Mouse (Mus musculus) Patski (cell line): Measurements from ENCODE around the gene Arl14ep. TPM values are rescaled to one million over a fixed set of nuclear protein-coding genes. Genes with fewer than 3 reads are reported as not detected.

ENCODE experiments used
- ATAC-seq: fragments of 100-300 bp; one replicate; pipeline ENCODE4 v1.8.0; 2021
- CTCF ChIA-PET: fragments of 350-600 bp; sonication (Branson Sonifier 250); formaldehyde crosslinking; loops from one replicate; lab custom pipeline; 2022; ENCODE audit warnings: inconsistent platforms; lab: Charles Lee
- POLR2A ChIA-PET: fragments of 350-600 bp; sonication (Branson Sonifier 250); formaldehyde crosslinking; loops from one replicate; lab custom pipeline; 2022; ENCODE audit warnings: antibody characterized with exemption, inconsistent platforms; lab: Charles Lee
- DNase-seq: peaks from one replicate; pipeline ENCODE4 v3.0.0-alpha.2; 2011; ENCODE audit warnings: low read depth, low spot score
- H3K27me3 ChIP-seq: fragments of 371-371 bp; one replicate; pipeline ENCODE4 v1.5.1; 2021
- CTCF ChIP-seq: fragments of 100-300 bp; IDR thresholded peaks from one replicate; pipeline ENCODE4 v1.5.1; 2021
- in situ Hi-C: fragments of 300-500 bp; cut with MboI; formaldehyde crosslinking; loops from 3 replicates; pipeline ENCODE4 v1.11.1; 2018; ENCODE audit warnings: low pct_unique_long_range_greater_than_20kb, mixed read lengths
- polyA plus RNA-seq: library from polyadenylated mRNA; unstranded; gene quantifications from one replicate; pipeline ENCODE4 v1.2.3, GENCODE M21; 2021

Arl14ep gene
- polyA plus RNA-seq, 1 experiment from 2014 or later = 36.8 TPM

DNA sequence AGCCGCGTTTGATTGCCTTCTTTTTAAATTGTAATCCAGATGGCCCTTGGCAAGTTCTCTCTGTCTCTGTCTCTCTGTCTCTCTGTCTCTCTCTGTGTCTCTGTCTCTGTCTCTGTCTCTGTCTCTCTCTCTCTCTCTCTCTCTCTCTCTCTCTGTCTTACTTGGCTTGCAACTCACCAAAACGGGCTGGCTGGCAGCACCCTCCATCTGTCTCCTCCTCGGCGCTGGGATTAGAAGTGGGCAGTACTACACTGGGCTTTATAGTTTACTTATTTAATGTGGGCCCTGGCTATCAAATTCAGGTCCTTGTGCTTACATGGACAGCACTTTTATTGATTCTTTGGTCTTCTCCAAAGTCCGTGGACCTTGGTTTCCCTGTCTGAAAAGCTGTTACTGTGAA is 18.1 kb downstream of the Arl14ep start:
- in situ Hi-C loops = loop anchor here (5.0 to 10.0 kb wide), 2 partner anchors 261 to 599 kb away; partner anchors contain the start of gene Mpped2
- no peak for TF ChIP-seq CTCF
- POLR2A ChIA-PET = no interaction called here
- H3K27me3 ChIP-seq = no peaks in the 10 kb centered on the region
- no peak for ATAC-seq
- CTCF ChIA-PET = interaction anchor here (0.6 to 1.9 kb wide), 12 partner anchors 8 to 1859 kb away, joined by 3 to 5 read pairs (median 4); no protein-coding TSS in a partner anchor
- DNase-seq = no peak

DNA sequence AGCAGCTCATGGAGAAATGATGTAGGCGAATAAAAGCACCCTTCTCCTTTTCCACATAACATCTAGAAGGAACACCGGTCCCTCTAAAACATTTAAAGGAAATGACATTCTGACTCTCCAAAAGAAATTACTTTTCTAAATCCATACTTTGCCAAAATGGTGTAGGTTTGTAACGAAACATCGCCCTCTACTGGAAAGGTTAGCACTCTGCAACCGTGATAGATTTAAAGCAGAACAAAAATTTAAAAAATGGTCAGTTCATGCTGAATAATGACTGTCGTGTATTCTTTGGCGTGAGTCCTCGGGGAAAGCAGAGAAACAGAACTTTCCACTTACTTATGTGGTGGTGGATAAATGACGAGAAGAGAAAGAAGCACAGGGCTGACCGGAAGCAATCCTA is 18.6 kb downstream of the Arl14ep start:
- in situ Hi-C loops = loop anchor here (5.0 to 10.0 kb wide), 2 partner anchors 261 to 598 kb away; partner anchors contain the start of gene Mpped2
- peak; percentile 70 for TF ChIP-seq CTCF
- H3K27me3 ChIP-seq = no peaks in the 10 kb centered on the region
- CTCF ChIA-PET = interaction anchor here (0.6 to 1.9 kb wide), 11 partner anchors 8 to 1859 kb away, joined by 3 to 5 read pairs (median 3); no protein-coding TSS in a partner anchor
- ATAC-seq = peak; percentile 67
- POLR2A ChIA-PET = no interaction called here
- DNase-seq = no peak

DNA sequence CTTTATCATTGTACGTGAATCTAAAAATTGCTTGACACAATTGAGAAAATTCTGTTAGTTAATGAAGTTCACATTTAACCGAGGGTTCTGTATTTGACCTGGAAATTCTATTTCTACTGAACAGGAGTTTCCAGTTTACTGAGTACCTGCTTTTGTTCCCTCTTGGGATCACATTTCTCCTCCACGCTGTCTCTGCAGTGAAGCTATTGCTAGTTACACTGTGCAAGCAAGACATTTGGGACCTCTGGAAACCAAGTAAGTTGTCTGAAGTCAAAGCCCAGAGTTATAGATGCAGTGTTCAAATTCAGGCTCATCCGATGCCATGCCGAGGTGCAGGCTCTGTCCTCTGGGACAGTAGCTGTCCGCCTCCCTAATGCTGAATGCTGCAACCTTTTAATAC is 19.2 kb downstream of the Arl14ep start:
- ATAC-seq (no peak), DNase-seq (no peak)
- no peaks in the 10 kb centered on the region for H3K27me3 ChIP-seq
- in situ Hi-C loops = loop anchor here (5.0 to 10.0 kb wide), 3 partner anchors 260 to 598 kb away; partner anchors contain the start of gene Mpped2
- POLR2A ChIA-PET = no interaction called here
- CTCF ChIA-PET = interaction anchor here (1.2 to 1.9 kb wide), 4 partner anchors 9 to 526 kb away, joined by 3 to 5 read pairs (median 4); no protein-coding TSS in a partner anchor
- no peak for TF ChIP-seq CTCF

DNA sequence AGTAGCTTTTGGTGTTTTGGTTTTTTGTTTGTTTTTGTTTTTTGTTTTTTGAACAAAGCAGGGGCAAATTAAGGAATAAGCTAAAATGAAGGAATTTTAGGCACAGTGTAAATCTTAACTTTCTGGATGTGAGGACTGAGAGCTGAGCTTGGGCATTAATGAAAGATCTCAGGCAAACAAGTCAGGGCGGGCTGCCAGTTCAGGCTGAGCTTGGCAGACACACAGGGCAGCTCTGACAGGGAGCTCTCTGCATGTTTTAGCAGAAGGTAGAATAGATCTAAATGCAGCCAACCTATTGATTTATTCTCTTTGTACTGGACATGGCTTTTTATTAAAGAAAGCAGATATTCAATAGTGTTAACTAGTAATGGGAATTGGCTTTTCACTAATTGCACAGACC is 31.8 kb downstream of the Arl14ep start:
- ChIA-PET CTCF (interaction anchor here (1.1 kb wide), 1 partner anchor 13 kb away, joined by 3 read pairs; no protein-coding TSS in a partner anchor), POLR2A (no interaction called here)
- no peak for DNase-seq
- no peak for ATAC-seq
- in situ Hi-C loops = no loop called here
- H3K27me3 ChIP-seq = peaks cover 17% of the 10 kb centered on the region
- TF ChIP-seq CTCF = no peak

DNA sequence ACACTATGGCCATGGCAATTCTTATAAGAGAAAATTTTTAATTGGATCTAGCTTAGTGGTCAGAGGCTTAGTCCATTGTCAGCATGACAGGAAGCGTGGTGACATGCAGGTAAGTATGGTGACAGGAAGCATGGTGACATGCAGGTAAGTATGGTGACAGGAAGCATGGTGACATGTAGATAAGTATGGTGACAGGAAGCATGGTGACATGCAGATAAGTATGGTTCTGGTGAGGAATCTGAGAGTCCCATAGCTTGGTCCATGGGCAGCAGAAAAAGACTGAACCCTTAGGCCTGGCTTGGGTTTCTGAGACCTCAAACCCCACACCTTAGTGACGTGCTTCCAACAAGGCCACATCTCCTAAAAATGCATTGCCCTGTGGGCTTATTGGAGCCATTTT is 38.5 kb downstream of the Arl14ep start:
- ChIA-PET CTCF (no interaction called here), POLR2A (no interaction called here)
- DNase-seq = no peak
- no peak for TF ChIP-seq CTCF
- peaks cover 3% of the 10 kb centered on the region for H3K27me3 ChIP-seq
- no peak for ATAC-seq
- in situ Hi-C loops = no loop called here

DNA sequence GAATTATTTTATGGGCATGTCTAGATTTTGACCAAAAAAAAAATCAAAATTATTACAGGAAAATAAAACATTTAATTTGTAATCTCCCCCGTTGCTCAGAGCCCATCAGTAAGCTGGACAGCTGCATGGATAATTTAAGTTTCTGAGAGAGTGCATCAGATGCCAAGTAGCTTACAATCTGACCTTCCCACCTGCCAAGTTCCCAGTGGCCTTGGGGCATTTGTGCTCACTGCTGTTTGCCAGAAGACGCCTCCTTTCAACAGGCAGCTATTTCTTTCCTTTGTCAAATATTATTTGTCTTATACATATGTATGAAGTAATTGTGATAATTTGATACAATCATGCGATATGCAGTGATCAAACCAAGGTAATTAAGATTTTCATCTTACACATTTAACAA is 44.3 kb downstream of the Arl14ep start:
- in situ Hi-C loops = no loop called here
- DNase-seq (no peak), ATAC-seq (no peak)
- ChIA-PET POLR2A (no interaction called here), CTCF (no interaction called here)
- no peak for TF ChIP-seq CTCF
- H3K27me3 ChIP-seq = peaks cover 3% of the 10 kb centered on the region

Other genes with a start within 250 kb of the Arl14ep start
- gene Fshb, start 85.2 kb upstream of the Arl14ep start, polyA plus RNA-seq = not detected